Mouse (Mus musculus): ENCODE measurements at regions not wholly inside any gene's neighbourhood (a gene's known extent, or its start where the extent isn't known, plus 50 kb on each side); places are given as distances from the start of the nearest gene placed in this dataset.

DNA sequence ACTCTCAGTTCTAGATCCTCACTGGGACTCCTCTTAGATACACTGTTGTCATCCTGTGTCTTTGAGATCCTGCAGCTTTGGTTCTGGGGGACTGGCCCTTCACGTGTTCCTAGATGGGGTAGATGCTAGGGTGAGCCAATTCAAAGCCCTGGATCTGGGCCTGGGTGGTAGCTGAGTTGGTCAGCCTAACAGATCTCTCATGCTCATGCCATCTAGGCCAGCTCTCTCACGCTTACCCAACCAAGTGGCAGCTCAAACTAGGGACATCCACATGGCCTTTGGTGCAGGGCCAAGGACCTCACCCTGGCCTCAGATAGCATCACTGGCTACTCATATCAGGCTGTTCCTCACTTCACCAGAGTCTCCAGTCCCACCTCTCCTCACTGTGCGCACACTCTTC is 901.9 kb upstream of the Car8 start:
- no peak for TF ChIP-seq GATA1 (IDR thresholded peaks at IDR 0.05; ENCODE audit: borderline replicate concordance, low read length)
- no peak for TF ChIP-seq FLI1 (IDR thresholded peaks at IDR 0.05; ENCODE audit: low read length)

Measured in megakaryocyte, embryonic 14.5 days (primary cell).